23 mouse cellular contexts compared by ENCODE assay signal in genomic region chr9:68685562-68685961, GRCm38 (mm10). TPM values are rescaled to one million over a fixed set of nuclear protein-coding genes. Genes with fewer than 3 reads are reported as not detected.
DNase-seq lines count a peak whose midpoint lies in the region; ATAC-seq lines count a peak whose summit lies in the region.
"Had no signal": no experiment of that assay in that cellular context is flagged by ENCODE, and none has a peak within 500 bp of the region (broad histone marks: within the 10 kb centered on the region; RNA-seq: fewer than 3 reads in every experiment).

No protein-coding gene starts in this region.

- no peaks in the 10 kb centered on the region for H3K9me3 ChIP-seq in hindbrain, embryonic 11.5 days (ENCODE audit: control insufficient read depth, low read length)
- H3K9me3 ChIP-seq in hindbrain, embryonic 10.5 days, result no peaks in the 10 kb centered on the region
- no peaks in the 10 kb centered on the region for H3K9me3 ChIP-seq in midbrain, embryonic 14.5 days (ENCODE audit: control insufficient read depth, low read length)
- H3K9me3 ChIP-seq in neural tube, embryonic 15.5 days (replicated peaks), result no peaks in the 10 kb centered on the region
- H3K9me3 ChIP-seq in kidney, embryonic 14.5 days (ENCODE audit: control insufficient read depth, low read length), result no peaks in the 10 kb centered on the region
- H3K9me3 ChIP-seq: embryonic facial prominence, embryonic 12.5 days; forebrain, embryonic 12.5 days; heart, embryonic 13.5 days had no signal

- WGBS in hindbrain, embryonic 11.5 days, result 36% methylated on average over 5 of the region's 5 CpGs
- WGBS in hindbrain, embryonic 10.5 days, result 42% methylated on average over 5 of the region's 5 CpGs
- 16% methylated on average over 5 of the region's 5 CpGs for WGBS in midbrain, embryonic 14.5 days
- 35% methylated on average over 5 of the region's 5 CpGs for WGBS in neural tube, embryonic 15.5 days
- 59% methylated on average over 5 of the region's 5 CpGs for WGBS in kidney, embryonic 14.5 days

- H3K27me3 ChIP-seq in hindbrain, embryonic 11.5 days (ENCODE audit: control insufficient read depth, insufficient read depth, low read length), result no peaks in the 10 kb centered on the region
- no peaks in the 10 kb centered on the region for H3K27me3 ChIP-seq in hindbrain, embryonic 10.5 days (ENCODE audit: insufficient read depth, poor library complexity, severe bottlenecking)
- H3K27me3 ChIP-seq in midbrain, embryonic 14.5 days (ENCODE audit: control insufficient read depth, insufficient read depth, low read length), result no peaks in the 10 kb centered on the region
- H3K27me3 ChIP-seq in neural tube, embryonic 15.5 days (replicated peaks), result no peaks in the 10 kb centered on the region
- H3K27me3 ChIP-seq in kidney, embryonic 14.5 days (ENCODE audit: control insufficient read depth, insufficient read depth, low read length), result no peaks in the 10 kb centered on the region; the same call in 1 of the 2 replicates
- H3K27me3 ChIP-seq: embryonic facial prominence, embryonic 12.5 days had no signal

- no peak for DNase-seq in hindbrain, embryonic 11.5 days (ENCODE audit: low spot score)
- no peak for DNase-seq in hindbrain, embryonic 10.5 days (ENCODE audit: low spot score)
- DNase-seq in retina, postnatal 1 day, result peak; percentile 27
- no peak for DNase-seq in retina, embryonic 14.5 days (ENCODE audit: low spot score)
- DNase-seq in midbrain, embryonic 14.5 days, result peak; percentile 44
- DNase-seq in layer of hippocampus, postnatal 25 days (ENCODE audit: extremely low spot score in 1 of 2, low spot score in 1 of 2), result no peak
- DNase-seq: adrenal gland, adult 8-10 months; adrenal gland, postnatal 36 days; B cell, adult 2 months; cerebellum, adult 11 months; cerebellum, adult 8-10 months; cerebellum, postnatal 14 days; forebrain, postnatal 0 days; gastrocnemius, postnatal 36 days; heart, adult 11 months; heart, postnatal 36 days had no signal

- no peak for ATAC-seq in hindbrain, embryonic 11.5 days (ENCODE audit: low FRiP score)
- no peak for ATAC-seq in midbrain, embryonic 14.5 days (ENCODE audit: low FRiP score, low TSS enrichment)
- ATAC-seq in neural tube, embryonic 15.5 days (ENCODE audit: low FRiP score), result no peak
- no peak for ATAC-seq in kidney, embryonic 14.5 days (ENCODE audit: low FRiP score, low TSS enrichment)
- ATAC-seq: CD4-positive, CD25-positive, alpha-beta regulatory T cell, adult 4 months; forebrain, postnatal 0 days had no signal

- no peak overlapping the region for H3K4me2 ChIP-seq in hindbrain, embryonic 11.5 days (replicated peaks; ENCODE audit: low read depth, low read length)
- H3K4me2 ChIP-seq in midbrain, embryonic 14.5 days (ENCODE audit: low read length), result no peak overlapping the region
- no peak overlapping the region for H3K4me2 ChIP-seq in neural tube, embryonic 15.5 days
- H3K4me2 ChIP-seq in kidney, embryonic 14.5 days (replicated peaks; ENCODE audit: low read depth, low read length), result no peak overlapping the region
- H3K4me2 ChIP-seq: embryonic facial prominence, embryonic 12.5 days; forebrain, embryonic 12.5 days; heart, embryonic 13.5 days had no signal

- H3K4me3 ChIP-seq in hindbrain, embryonic 11.5 days (ENCODE audit: low read depth, low read length), result no peak overlapping the region
- no peak overlapping the region for H3K4me3 ChIP-seq in hindbrain, embryonic 10.5 days
- H3K4me3 ChIP-seq in midbrain, embryonic 14.5 days (replicated peaks; ENCODE audit: low read depth, low read length), result no peak overlapping the region
- H3K4me3 ChIP-seq in neural tube, embryonic 15.5 days (replicated peaks), result no peak overlapping the region
- H3K4me3 ChIP-seq in kidney, embryonic 14.5 days (ENCODE audit: low read length), result no peak overlapping the region
- H3K4me3 ChIP-seq: embryonic facial prominence, embryonic 12.5 days; forebrain, embryonic 12.5 days; heart, embryonic 13.5 days had no signal

- peaks cover 9% of the 10 kb centered on the region; the same call in 1 of the 2 replicates for H3K4me1 ChIP-seq in hindbrain, embryonic 11.5 days (replicated peaks; ENCODE audit: control insufficient read depth, insufficient read depth, low read length)
- peaks cover 54% of the 10 kb centered on the region for H3K4me1 ChIP-seq in hindbrain, embryonic 10.5 days (replicated peaks)
- peaks cover 40% of the 10 kb centered on the region for H3K4me1 ChIP-seq in midbrain, embryonic 14.5 days (ENCODE audit: control insufficient read depth, insufficient read depth, low read length)
- H3K4me1 ChIP-seq in neural tube, embryonic 15.5 days, result peaks cover 48% of the 10 kb centered on the region
- peaks cover 6% of the 10 kb centered on the region; the same call in 1 of the 2 replicates for H3K4me1 ChIP-seq in kidney, embryonic 14.5 days (ENCODE audit: control insufficient read depth, insufficient read depth, low read length)

- H3K9ac ChIP-seq in hindbrain, embryonic 11.5 days (ENCODE audit: low read depth, low read length), result no peak overlapping the region
- no peak overlapping the region for H3K9ac ChIP-seq in midbrain, embryonic 14.5 days (replicated peaks; ENCODE audit: low read length)
- no peak overlapping the region for H3K9ac ChIP-seq in neural tube, embryonic 15.5 days (replicated peaks)
- no peak overlapping the region for H3K9ac ChIP-seq in kidney, embryonic 14.5 days (ENCODE audit: low read depth, low read length)
- H3K9ac ChIP-seq: embryonic facial prominence, embryonic 12.5 days; forebrain, embryonic 12.5 days; forebrain, postnatal 0 days; heart, embryonic 13.5 days had no signal

- no peaks in the 10 kb centered on the region for H3K36me3 ChIP-seq in hindbrain, embryonic 11.5 days (ENCODE audit: control insufficient read depth, insufficient read depth, low read length)
- no peaks in the 10 kb centered on the region for H3K36me3 ChIP-seq in hindbrain, embryonic 10.5 days
- H3K36me3 ChIP-seq in midbrain, embryonic 14.5 days (ENCODE audit: control insufficient read depth, insufficient read depth, low read length), result no peaks in the 10 kb centered on the region
- H3K36me3 ChIP-seq in neural tube, embryonic 15.5 days, result no peaks in the 10 kb centered on the region
- no peaks in the 10 kb centered on the region for H3K36me3 ChIP-seq in kidney, embryonic 14.5 days (ENCODE audit: control insufficient read depth, insufficient read depth, low read length)
- H3K36me3 ChIP-seq: embryonic facial prominence, embryonic 12.5 days; forebrain, embryonic 12.5 days; G1E; heart, embryonic 13.5 days had no signal

- 0 out of 2 replicates have a peak overlapping the region, but pooled peaks have one; percentile 27 for H3K27ac ChIP-seq in hindbrain, embryonic 11.5 days (ENCODE audit: low read depth, low read length)
- no peak overlapping the region for H3K27ac ChIP-seq in hindbrain, embryonic 10.5 days
- H3K27ac ChIP-seq in midbrain, embryonic 14.5 days (replicated peaks; ENCODE audit: low read depth, low read length), result 0 out of 2 replicates have a peak overlapping the region, but pooled peaks have one; percentile 52
- H3K27ac ChIP-seq in neural tube, embryonic 15.5 days (replicated peaks), result peak overlapping the region; percentile 33; the same call in 1 of the 2 replicates
- no peak overlapping the region for H3K27ac ChIP-seq in kidney, embryonic 14.5 days (ENCODE audit: low read depth, low read length)
- H3K27ac ChIP-seq: embryonic facial prominence, embryonic 12.5 days; forebrain, embryonic 12.5 days; heart, embryonic 13.5 days had no signal

RNA-seq across cellular contexts. Expression of gene Rora, which starts 32.0 kb away (rescaled TPM):
- polyA plus RNA-seq in hindbrain, embryonic 11.5 days (2014; fragmentation: Nextera tagmentation; extraction: Ambion mirVana), result 3.3 and 3.8 TPM in 2 replicates
- 4.2 and 4.8 TPM in 2 replicates for polyA plus RNA-seq in hindbrain, embryonic 10.5 days (2016; fragmentation: Nextera tagmentation; extraction: Ambion mirVana)
- 39.1 and 45.7 TPM in 2 replicates for polyA plus RNA-seq in midbrain, embryonic 14.5 days (2014; fragmentation: Nextera tagmentation; extraction: Ambion mirVana)
- 17.3 and 18.1 TPM in 2 replicates for polyA plus RNA-seq in neural tube, embryonic 15.5 days (2015; fragmentation: Nextera tagmentation; extraction: Ambion mirVana)
- 6.4 and 7.1 TPM in 2 replicates for polyA plus RNA-seq in kidney, embryonic 14.5 days (2014; fragmentation: Nextera tagmentation; extraction: Ambion mirVana)
- total RNA-seq in layer of hippocampus, postnatal 25 days (2021), result 10 to 100 TPM; 27.4 to 27.6 TPM
- polyA plus RNA-seq: G1E had no signal

Comparison
In these comparisons a context has a peak if more than half of its experiments do, and no peak if none do; other contexts are left out.
1. DNase-seq: peak in retina, postnatal 1 day (single experiment) and midbrain, embryonic 14.5 days (single experiment); none in hindbrain, embryonic 11.5 days (single experiment), hindbrain, embryonic 10.5 days (single experiment), retina, embryonic 14.5 days (single experiment) and layer of hippocampus, postnatal 25 days (0 of 2).
2. H3K27ac ChIP-seq: peak in hindbrain, embryonic 11.5 days (single experiment), midbrain, embryonic 14.5 days (single experiment) and neural tube, embryonic 15.5 days (single experiment); none in hindbrain, embryonic 10.5 days (single experiment) and kidney, embryonic 14.5 days (single experiment).